Mouse (Mus musculus): ENCODE measurements around the gene Glce. TPM values are rescaled to one million over a fixed set of nuclear protein-coding genes. Genes with fewer than 3 reads are reported as not detected.

Gene Glce
- polyA plus RNA-seq, 1 experiment from 2014 or later, result 17.4 TPM

- Histone ChIP-seq H3K9ac (replicated peaks) (no peak overlapping the region), H3K27me3 (no peaks in the 10 kb centered on the region), H3K4me3 (no peak overlapping the region), H3K4me1 (peaks cover 22% of the 10 kb centered on the region), H3K4me2 (replicated peaks) (no peak overlapping the region), H3K36me3 (no peaks in the 10 kb centered on the region), H3K27ac (replicated peaks) (no peak overlapping the region), H3K9me3 (no peaks in the 10 kb centered on the region)
- no peak for ATAC-seq (replicated peaks)
- WGBS, result 10% methylated on average over 3 of the region's 3 CpGs
Measured at GRCm38 (mm10) chr9:62118754-62119153, 3.7 kb downstream of the Glce start.

GRCm38 (mm10) chr9:62115826-62116225 lies 6.6 kb downstream of the Glce start:
- no peak for ATAC-seq (replicated peaks)
- 90% methylated on average over 3 of the region's 3 CpGs for WGBS

GRCm38 (mm10) chr9:62096603-62097002 lies 25.9 kb downstream of the Glce start:
- Histone ChIP-seq H3K4me3 (no peak overlapping the region), H3K4me2 (replicated peaks) (no peak overlapping the region), H3K36me3 (no peaks in the 10 kb centered on the region), H3K9me3 (no peaks in the 10 kb centered on the region), H3K27me3 (no peaks in the 10 kb centered on the region), H3K9ac (replicated peaks) (no peak overlapping the region), H3K4me1 (peaks cover 6% of the 10 kb centered on the region; the same call in 1 of the 2 replicates), H3K27ac (replicated peaks) (no peak overlapping the region)
- 76% methylated on average over 1 of the region's 1 CpGs for WGBS
- ATAC-seq (replicated peaks), result no peak

More at GRCm38 (mm10) chr9:62115826-62116225, 6.6 kb downstream of the Glce start:
- H3K27ac ChIP-seq (replicated peaks), result no peak overlapping the region
- H3K4me2 ChIP-seq (replicated peaks), result no peak overlapping the region
- H3K27me3 ChIP-seq, result no peaks in the 10 kb centered on the region
- no peak overlapping the region for H3K9ac ChIP-seq (replicated peaks)
- no peaks in the 10 kb centered on the region for H3K36me3 ChIP-seq
- H3K9me3 ChIP-seq, result no peaks in the 10 kb centered on the region
- no peak overlapping the region for H3K4me3 ChIP-seq
- H3K4me1 ChIP-seq, result peaks cover 9% of the 10 kb centered on the region

GRCm38 (mm10) chr9:62091604-62092003 lies 30.9 kb downstream of the Glce start:
- no peak overlapping the region for H3K4me2 ChIP-seq (replicated peaks)
- H3K4me3 ChIP-seq, result no peak overlapping the region
- no peaks in the 10 kb centered on the region for H3K36me3 ChIP-seq
- whole genome bisulfite sequencing, result 62% methylated on average over 5 of the region's 5 CpGs
- H3K9me3 ChIP-seq, result no peaks in the 10 kb centered on the region
- ATAC-seq (replicated peaks), result no peak
- no peak overlapping the region for H3K9ac ChIP-seq (replicated peaks)
- H3K27ac ChIP-seq (replicated peaks), result no peak overlapping the region
- H3K4me1 ChIP-seq, result peaks cover 8% of the 10 kb centered on the region; the same call in 1 of the 2 replicates
- no peaks in the 10 kb centered on the region for H3K27me3 ChIP-seq

- Histone ChIP-seq H3K9me3 (no peaks in the 10 kb centered on the region), H3K36me3 (no peaks in the 10 kb centered on the region), H3K9ac (replicated peaks) (no peak overlapping the region), H3K4me2 (replicated peaks) (no peak overlapping the region), H3K27me3 (no peaks in the 10 kb centered on the region), H3K27ac (replicated peaks) (no peak overlapping the region), H3K4me3 (no peak overlapping the region), H3K4me1 (peaks cover 5% of the 10 kb centered on the region; the same call in 1 of the 2 replicates)
- ATAC-seq (replicated peaks), result no peak
- 95% methylated on average over 2 of the region's 2 CpGs for WGBS
Measured at GRCm38 (mm10) chr9:62085548-62085947, 36.9 kb downstream of the Glce start.

GRCm38 (mm10) chr9:62084896-62085295 lies 37.6 kb downstream of the Glce start:
- Histone ChIP-seq H3K9me3 (no peaks in the 10 kb centered on the region), H3K9ac (replicated peaks) (no peak overlapping the region), H3K36me3 (no peaks in the 10 kb centered on the region), H3K27ac (replicated peaks) (no peak overlapping the region), H3K4me3 (no peak overlapping the region), H3K4me2 (replicated peaks) (no peak overlapping the region), H3K27me3 (no peaks in the 10 kb centered on the region), H3K4me1 (peaks cover 8% of the 10 kb centered on the region; the same call in 1 of the 2 replicates)
- no peak for ATAC-seq (replicated peaks)
- 96% methylated on average over 4 of the region's 4 CpGs for WGBS

GRCm38 (mm10) chr9:62082986-62083385 lies 39.5 kb downstream of the Glce start:
- WGBS, result 56% methylated on average over 2 of the region's 2 CpGs
- Histone ChIP-seq H3K4me1 (peaks cover 8% of the 10 kb centered on the region; the same call in 1 of the 2 replicates), H3K27me3 (no peaks in the 10 kb centered on the region), H3K36me3 (no peaks in the 10 kb centered on the region), H3K9ac (replicated peaks) (no peak overlapping the region), H3K9me3 (no peaks in the 10 kb centered on the region), H3K4me3 (no peak overlapping the region), H3K4me2 (replicated peaks) (no peak overlapping the region), H3K27ac (replicated peaks) (no peak overlapping the region)
- no peak for ATAC-seq (replicated peaks)

GRCm38 (mm10) chr9:62081542-62081941 lies 40.9 kb downstream of the Glce start:
- Histone ChIP-seq H3K4me2 (replicated peaks) (no peak overlapping the region), H3K36me3 (no peaks in the 10 kb centered on the region), H3K9ac (replicated peaks) (no peak overlapping the region), H3K9me3 (no peaks in the 10 kb centered on the region), H3K4me3 (no peak overlapping the region), H3K4me1 (peaks cover 8% of the 10 kb centered on the region; the same call in 1 of the 2 replicates), H3K27me3 (no peaks in the 10 kb centered on the region), H3K27ac (replicated peaks) (no peak overlapping the region)
- no peak for ATAC-seq (replicated peaks)
- 18% methylated on average over 3 of the region's 3 CpGs for WGBS

- H3K9me3 ChIP-seq, result no peaks in the 10 kb centered on the region
- H3K4me2 ChIP-seq (replicated peaks), result no peak overlapping the region
- H3K4me3 ChIP-seq, result no peak overlapping the region
- H3K27ac ChIP-seq (replicated peaks), result no peak overlapping the region
- ATAC-seq (replicated peaks), result no peak
- no peaks in the 10 kb centered on the region for H3K36me3 ChIP-seq
- peaks cover 8% of the 10 kb centered on the region; the same call in 1 of the 2 replicates for H3K4me1 ChIP-seq
- H3K27me3 ChIP-seq, result no peaks in the 10 kb centered on the region
- H3K9ac ChIP-seq (replicated peaks), result no peak overlapping the region
Measured at GRCm38 (mm10) chr9:62080028-62080760, 42.3 kb downstream of the Glce start.

GRCm38 (mm10) chr9:62062234-62062633 lies 60.2 kb downstream of the Glce start:
- no peaks in the 10 kb centered on the region for H3K27me3 ChIP-seq
- H3K9me3 ChIP-seq, result no peaks in the 10 kb centered on the region
- H3K9ac ChIP-seq (replicated peaks), result no peak overlapping the region
- H3K36me3 ChIP-seq, result no peaks in the 10 kb centered on the region
- H3K4me1 ChIP-seq, result no peaks in the 10 kb centered on the region
- no peak overlapping the region for H3K27ac ChIP-seq (replicated peaks)
- no peak overlapping the region for H3K4me3 ChIP-seq
- H3K4me2 ChIP-seq (replicated peaks), result no peak overlapping the region
- WGBS, result 95% methylated on average over 3 of the region's 3 CpGs
- ATAC-seq (replicated peaks), result no peak

- Histone ChIP-seq H3K9ac (replicated peaks) (no peak overlapping the region), H3K9me3 (no peaks in the 10 kb centered on the region), H3K27me3 (no peaks in the 10 kb centered on the region), H3K36me3 (no peaks in the 10 kb centered on the region), H3K4me1 (no peaks in the 10 kb centered on the region), H3K4me3 (no peak overlapping the region), H3K27ac (replicated peaks) (no peak overlapping the region), H3K4me2 (replicated peaks) (no peak overlapping the region)
- ATAC-seq (replicated peaks), result no peak
- WGBS, result 86% methylated on average over 2 of the region's 2 CpGs
Measured at GRCm38 (mm10) chr9:62060431-62060830, 62.0 kb downstream of the Glce start.

- 81% methylated on average over 11 of the region's 11 CpGs for WGBS
- H3K9me3 ChIP-seq, result no peaks in the 10 kb centered on the region
Measured at GRCm38 (mm10) chr9:62059941-62060340, 62.5 kb downstream of the Glce start.

More at GRCm38 (mm10) chr9:62059941-62060340, 62.5 kb downstream of the Glce start:
- Histone ChIP-seq H3K36me3 (no peaks in the 10 kb centered on the region), H3K4me1 (no peaks in the 10 kb centered on the region), H3K4me3 (no peak overlapping the region), H3K27ac (replicated peaks) (no peak overlapping the region), H3K9ac (replicated peaks) (no peak overlapping the region), H3K27me3 (no peaks in the 10 kb centered on the region), H3K4me2 (replicated peaks) (no peak overlapping the region)
- no peak for ATAC-seq (replicated peaks)
